Mouse (Mus musculus): Measurements from ENCODE around the gene Cul4b. TPM values are rescaled to one million over a fixed set of nuclear protein-coding genes. Genes with fewer than 3 reads are reported as not detected.
A peak's percentile ranks its signal among the peaks of the same experiment; 100 is the strongest.
"Not testable (repeated sequence)": the region's sequence is repeated elsewhere in the genome, so short reads cannot be mapped to it uniquely, and the experiment has no call there.

Gene Cul4b
- polyA plus RNA-seq, 1 experiment from 2014 or later, result 45.5 TPM

- WGBS, result 67% methylated on average over 6 of the region's 6 CpGs
- H3K9me3 ChIP-seq (ENCODE audit: control insufficient read depth, low read length), result no peaks in the 10 kb centered on the region
- ATAC-seq (ENCODE audit: insufficient read depth, low FRiP score, low TSS enrichment), result no peak
- H3K4me3 ChIP-seq (ENCODE audit: low read depth, low read length), result no peak overlapping the region
- no peak overlapping the region for H3K9ac ChIP-seq (ENCODE audit: low read length)
- H3K27ac ChIP-seq (ENCODE audit: low read depth, low read length), result no peak overlapping the region
- no peaks in the 10 kb centered on the region for H3K4me1 ChIP-seq (ENCODE audit: control insufficient read depth, insufficient read depth, low read length)
- H3K36me3 ChIP-seq (ENCODE audit: control insufficient read depth, insufficient read depth, low read length), result no peaks in the 10 kb centered on the region
- DNase-seq (ENCODE audit: low spot score), result no peak
- H3K27me3 ChIP-seq (ENCODE audit: control insufficient read depth, insufficient read depth, low read length), result no peaks in the 10 kb centered on the region
- H3K4me2 ChIP-seq (ENCODE audit: low read depth), result no peak overlapping the region
These were observed 9.3 kb downstream of the Cul4b start for GRCm38 (mm10) chrX:38566521-38567205.

GRCm38 (mm10) chrX:38565176-38565542, 10.8 kb downstream of the Cul4b start:
- DNase-seq (ENCODE audit: low spot score) (no peak), ATAC-seq (ENCODE audit: insufficient read depth, low FRiP score, low TSS enrichment) (no peak)
- peak overlapping the region; percentile 41 for H3K4me2 ChIP-seq (ENCODE audit: low read depth)
- no peaks in the 10 kb centered on the region for H3K27me3 ChIP-seq (ENCODE audit: control insufficient read depth, insufficient read depth, low read length)
- H3K4me1 ChIP-seq (ENCODE audit: control insufficient read depth, insufficient read depth, low read length), result no peaks in the 10 kb centered on the region
- H3K4me3 ChIP-seq (ENCODE audit: low read depth, low read length), result peak overlapping the region; percentile 40
- H3K27ac ChIP-seq (ENCODE audit: low read depth, low read length), result peak overlapping the region; percentile 68
- no peaks in the 10 kb centered on the region for H3K36me3 ChIP-seq (ENCODE audit: control insufficient read depth, insufficient read depth, low read length)
- peak overlapping the region; percentile 58 for H3K9ac ChIP-seq (ENCODE audit: low read length)
- H3K9me3 ChIP-seq (ENCODE audit: control insufficient read depth, low read length), result no peaks in the 10 kb centered on the region
- 11% methylated on average over 7 of the region's 8 CpGs for WGBS

- Histone ChIP-seq H3K27me3 (ENCODE audit: control insufficient read depth, insufficient read depth, low read length) (no peaks in the 10 kb centered on the region), H3K9ac (ENCODE audit: low read length) (peak overlapping the region; percentile 58), H3K4me1 (ENCODE audit: control insufficient read depth, insufficient read depth, low read length) (no peaks in the 10 kb centered on the region), H3K27ac (ENCODE audit: low read depth, low read length) (peak overlapping the region; percentile 68), H3K36me3 (ENCODE audit: control insufficient read depth, insufficient read depth, low read length) (no peaks in the 10 kb centered on the region), H3K4me3 (ENCODE audit: low read depth, low read length) (peak overlapping the region; percentile 40), H3K4me2 (ENCODE audit: low read depth) (peak overlapping the region; percentile 58), H3K9me3 (ENCODE audit: control insufficient read depth, low read length) (no peaks in the 10 kb centered on the region)
- ATAC-seq (ENCODE audit: insufficient read depth, low FRiP score, low TSS enrichment) (peak; percentile 95), DNase-seq (ENCODE audit: low spot score) (peak; percentile 88)
- 12% methylated on average over 38 of the region's 52 CpGs for WGBS
These were observed 11.3 kb downstream of the Cul4b start for GRCm38 (mm10) chrX:38564542-38565175.

- Histone ChIP-seq H3K4me2 (ENCODE audit: low read depth) (peak overlapping the region; percentile 58), H3K27me3 (ENCODE audit: control insufficient read depth, insufficient read depth, low read length) (no peaks in the 10 kb centered on the region), H3K9me3 (ENCODE audit: control insufficient read depth, low read length) (no peaks in the 10 kb centered on the region), H3K27ac (ENCODE audit: low read depth, low read length) (peak overlapping the region; percentile 68), H3K4me1 (ENCODE audit: control insufficient read depth, insufficient read depth, low read length) (no peaks in the 10 kb centered on the region), H3K4me3 (ENCODE audit: low read depth, low read length) (peak overlapping the region; percentile 40), H3K9ac (ENCODE audit: low read length) (peak overlapping the region; percentile 58), H3K36me3 (ENCODE audit: control insufficient read depth, insufficient read depth, low read length) (no peaks in the 10 kb centered on the region)
- no peak for DNase-seq (ENCODE audit: low spot score)
- 0 out of 2 replicates have a peak, but pooled peaks have one; percentile 10 for ATAC-seq (ENCODE audit: insufficient read depth, low FRiP score, low TSS enrichment)
- WGBS, result 13% methylated on average over 15 of the region's 19 CpGs
These were observed 12.0 kb downstream of the Cul4b start for GRCm38 (mm10) chrX:38563941-38564541.

GRCm38 (mm10) chrX:38553255-38553654, 22.7 kb downstream of the Cul4b start:
- no peaks in the 10 kb centered on the region for H3K4me1 ChIP-seq (ENCODE audit: control insufficient read depth, insufficient read depth, low read length)
- no peaks in the 10 kb centered on the region for H3K27me3 ChIP-seq (ENCODE audit: control insufficient read depth, insufficient read depth, low read length)
- H3K36me3 ChIP-seq (ENCODE audit: control insufficient read depth, insufficient read depth, low read length), result no peaks in the 10 kb centered on the region
- H3K4me3 ChIP-seq (ENCODE audit: low read depth, low read length), result no peak overlapping the region
- no peaks in the 10 kb centered on the region for H3K9me3 ChIP-seq (ENCODE audit: control insufficient read depth, low read length)
- DNase-seq (ENCODE audit: low spot score) (no peak), ATAC-seq (ENCODE audit: insufficient read depth, low FRiP score, low TSS enrichment) (no peak)
- H3K4me2 ChIP-seq (ENCODE audit: low read depth), result no peak overlapping the region
- H3K9ac ChIP-seq (ENCODE audit: low read length), result no peak overlapping the region
- no peak overlapping the region for H3K27ac ChIP-seq (ENCODE audit: low read depth, low read length)

GRCm38 (mm10) chrX:38514556-38514955, 61.4 kb downstream of the Cul4b start:
- no peaks in the 10 kb centered on the region for H3K27me3 ChIP-seq (ENCODE audit: control insufficient read depth, insufficient read depth, low read length)
- H3K9ac ChIP-seq (ENCODE audit: low read length), result no peak overlapping the region
- no peak overlapping the region for H3K4me3 ChIP-seq (ENCODE audit: low read depth, low read length)
- no peak overlapping the region for H3K27ac ChIP-seq (ENCODE audit: low read depth, low read length)
- DNase-seq (ENCODE audit: low spot score), result peak; percentile 21
- no peaks in the 10 kb centered on the region for H3K9me3 ChIP-seq (ENCODE audit: control insufficient read depth, low read length)
- no peaks in the 10 kb centered on the region for H3K36me3 ChIP-seq (ENCODE audit: control insufficient read depth, insufficient read depth, low read length)
- no peaks in the 10 kb centered on the region for H3K4me1 ChIP-seq (ENCODE audit: control insufficient read depth, insufficient read depth, low read length)
- 4% methylated on average over 7 of the region's 7 CpGs for WGBS
- no peak overlapping the region for H3K4me2 ChIP-seq (ENCODE audit: low read depth)
- ATAC-seq (ENCODE audit: insufficient read depth, low FRiP score, low TSS enrichment), result no peak

GRCm38 (mm10) chrX:38504846-38505245, 71.2 kb downstream of the Cul4b start:
- Histone ChIP-seq H3K4me1 (ENCODE audit: control insufficient read depth, insufficient read depth, low read length) (no peaks in the 10 kb centered on the region), H3K4me2 (ENCODE audit: low read depth) (no peak overlapping the region), H3K9ac (ENCODE audit: low read length) (no peak overlapping the region), H3K27ac (ENCODE audit: low read depth, low read length) (no peak overlapping the region), H3K4me3 (ENCODE audit: low read depth, low read length) (no peak overlapping the region), H3K27me3 (ENCODE audit: control insufficient read depth, insufficient read depth, low read length) (no peaks in the 10 kb centered on the region), H3K9me3 (ENCODE audit: control insufficient read depth, low read length) (no peaks in the 10 kb centered on the region), H3K36me3 (ENCODE audit: control insufficient read depth, insufficient read depth, low read length) (no peaks in the 10 kb centered on the region)
- ATAC-seq (ENCODE audit: insufficient read depth, low FRiP score, low TSS enrichment) (no peak), DNase-seq (ENCODE audit: low spot score) (no peak)
- WGBS, result 90% methylated on average over 13 of the region's 14 CpGs

- 73% methylated on average over 5 of the region's 5 CpGs for WGBS
- not testable (repeated sequence) for H3K27me3 ChIP-seq (ENCODE audit: control insufficient read depth, insufficient read depth, low read length); H3K27ac ChIP-seq (ENCODE audit: low read depth, low read length); H3K4me2 ChIP-seq (ENCODE audit: low read depth); H3K4me1 ChIP-seq (ENCODE audit: control insufficient read depth, insufficient read depth, low read length); ATAC-seq (ENCODE audit: insufficient read depth, low FRiP score, low TSS enrichment); H3K4me3 ChIP-seq (ENCODE audit: low read depth, low read length); H3K36me3 ChIP-seq (ENCODE audit: control insufficient read depth, insufficient read depth, low read length); DNase-seq (ENCODE audit: low spot score); H3K9me3 ChIP-seq (ENCODE audit: control insufficient read depth, low read length); H3K9ac ChIP-seq (ENCODE audit: low read length)
These were observed 73.8 kb downstream of the Cul4b start for GRCm38 (mm10) chrX:38502182-38502581.

- WGBS, result 21% methylated on average over 20 of the region's 20 CpGs
- H3K9ac ChIP-seq (ENCODE audit: low read length); DNase-seq (ENCODE audit: low spot score): not testable (repeated sequence)
These were observed 90.5 kb downstream of the Cul4b start for GRCm38 (mm10) chrX:38485464-38485863.

More at GRCm38 (mm10) chrX:38485464-38485863, 90.5 kb downstream of the Cul4b start:
- H3K4me2 ChIP-seq (ENCODE audit: low read depth); H3K4me1 ChIP-seq (ENCODE audit: control insufficient read depth, insufficient read depth, low read length); H3K27me3 ChIP-seq (ENCODE audit: control insufficient read depth, insufficient read depth, low read length); ATAC-seq (ENCODE audit: insufficient read depth, low FRiP score, low TSS enrichment); H3K36me3 ChIP-seq (ENCODE audit: control insufficient read depth, insufficient read depth, low read length); H3K9me3 ChIP-seq (ENCODE audit: control insufficient read depth, low read length); H3K27ac ChIP-seq (ENCODE audit: low read depth, low read length); H3K4me3 ChIP-seq (ENCODE audit: low read depth, low read length): not testable (repeated sequence)
